Mouse (Mus musculus): Measurements from ENCODE around the gene Ogfod2.

- TF ChIP-seq CTCF (IDR thresholded peaks at IDR 0.05) = no peak
- no peak for TF ChIP-seq POLR2A (IDR thresholded peaks at IDR 0.05; ENCODE audit: insufficient read depth, low read depth, low read length)
- TF ChIP-seq EP300 (IDR thresholded peaks at IDR 0.05; ENCODE audit: insufficient read depth, low read depth, low read length) = no peak
Measured at GRCm38 (mm10) chr5:124091951-124092406, 20.1 kb upstream of the Ogfod2 start.

All from heart, adult 2 months (tissue).